ENCODE assay signal across 16 mouse cellular contexts in genomic region chr9:62096603-62097002, GRCm38 (mm10).
"Had no signal": no experiment of that assay in that cellular context is flagged by ENCODE, and none has a peak within 500 bp of the region (broad histone marks: within the 10 kb centered on the region; RNA-seq: fewer than 3 reads in every experiment).

No protein-coding gene starts in this region.

- H3K4me2 ChIP-seq: lung, embryonic 14.5 days; midbrain, embryonic 12.5 days; neural tube, embryonic 12.5 days; stomach, embryonic 15.5 days had no signal

- DNase-seq: lung, adult 18-20 months; lung, embryonic 14.5 days; lung, postnatal 10 days; lung, postnatal 4 days; midbrain, embryonic 14.5 days; right cerebral cortex, postnatal 14 days; thymus, adult 2 months; thymus, postnatal 25 days; thymus, postnatal 4 days had no signal

- H3K27ac ChIP-seq: midbrain, embryonic 10.5 days; midbrain, embryonic 12.5 days; neural tube, embryonic 12.5 days; stomach, embryonic 15.5 days; stomach, postnatal 0 days had no signal

- H3K27me3 ChIP-seq: midbrain, embryonic 12.5 days; neural tube, embryonic 12.5 days; stomach, embryonic 15.5 days had no signal

- ATAC-seq: midbrain, embryonic 16.5 days had no signal

- H3K4me1 ChIP-seq: midbrain, embryonic 10.5 days; midbrain, embryonic 12.5 days; neural tube, embryonic 12.5 days; stomach, embryonic 15.5 days had no signal

- H3K36me3 ChIP-seq: midbrain, embryonic 10.5 days; midbrain, embryonic 12.5 days; neural tube, embryonic 12.5 days; stomach, embryonic 15.5 days had no signal

- H3K9me3 ChIP-seq: midbrain, embryonic 10.5 days; midbrain, embryonic 12.5 days; neural tube, embryonic 12.5 days; stomach, embryonic 15.5 days had no signal

- H3K9ac ChIP-seq: lung, embryonic 14.5 days; midbrain, embryonic 12.5 days; neural tube, embryonic 12.5 days; stomach, embryonic 15.5 days had no signal

- H3K4me3 ChIP-seq: midbrain, embryonic 10.5 days; midbrain, embryonic 12.5 days; myocyte; neural tube, embryonic 12.5 days; stomach, embryonic 15.5 days had no signal
